Mouse (Mus musculus) embryo, embryonic 9.5 days (tissue): Measurements from ENCODE around the gene Alkbh7.

Experiments
- DNase-seq: peaks from one replicate; pipeline ENCODE4 v3.0.0-alpha.2; 2017; ENCODE audit errors: extremely low spot score

The Alkbh7 gene

GRCm38 (mm10) chr17:57030931-57031660 is 34.0 kb downstream of the Alkbh7 start, which contains the start of gene Khsrp:
TSS of gene Khsrp (minus strand) at chr17:57031522.
- DNase-seq, result peak; percentile 65

- peak; percentile 99 for DNase-seq
Observed at GRCm38 (mm10) chr17:57031661-57032420, 34.7 kb downstream of the Alkbh7 start.

GRCm38 (mm10) chr17:57032854-57033253 is 35.7 kb downstream of the Alkbh7 start:
- no peak for DNase-seq

GRCm38 (mm10) chr17:57038978-57039377 is 41.8 kb downstream of the Alkbh7 start:
- DNase-seq, result no peak

- DNase-seq, result no peak
Observed at GRCm38 (mm10) chr17:57041554-57041953, 44.4 kb downstream of the Alkbh7 start, which contains the start of gene Slc25a41. TSS of gene Slc25a41 (minus strand) at chr17:57041654.

- no peak for DNase-seq
Observed at GRCm38 (mm10) chr17:57047406-57047805, 50.3 kb downstream of the Alkbh7 start.

GRCm38 (mm10) chr17:57048816-57049215 is 51.7 kb downstream of the Alkbh7 start:
- no peak for DNase-seq
